23 mouse cellular contexts compared by ENCODE assay signal in the genomic region with DNA sequence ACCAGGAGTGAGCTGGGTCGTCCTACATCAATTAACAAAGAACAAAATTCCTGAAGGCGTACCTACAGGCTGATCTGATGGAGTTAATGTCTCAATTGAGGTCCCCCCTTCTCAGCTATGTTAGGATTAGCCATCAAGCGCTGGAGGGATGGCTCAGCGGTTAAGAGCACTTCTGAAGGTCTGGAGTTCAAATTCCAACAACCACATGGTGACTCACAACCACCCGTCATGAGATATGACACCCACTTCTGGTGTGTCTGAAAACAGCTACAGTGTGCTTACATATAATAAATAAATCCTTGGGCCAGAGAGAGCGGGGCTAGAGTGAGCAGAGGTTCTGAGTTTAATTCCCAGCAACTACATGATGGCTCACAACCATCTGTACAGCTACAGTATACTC.
"Had no signal": no experiment of that assay in that cellular context is flagged by ENCODE, and none has a peak within 500 bp of the region (broad histone marks: within the 10 kb centered on the region; RNA-seq: fewer than 3 reads in every experiment).

No protein-coding gene starts in this region.

- H3K4me1 ChIP-seq: heart, embryonic 12.5 days; limb, embryonic 15.5 days; liver, embryonic 12.5 days had no signal

- H3K27me3 ChIP-seq: heart, embryonic 12.5 days; hindbrain, embryonic 15.5 days had no signal

- H3K27ac ChIP-seq: gastrocnemius, adult 2 months; heart, adult 2 months; hindbrain, embryonic 13.5 days; hindbrain, embryonic 15.5 days; hindbrain, postnatal 0 days; kidney, embryonic 15.5 days; kidney, postnatal 0 days; limb, embryonic 13.5 days; limb, embryonic 15.5 days; liver, embryonic 12.5 days had no signal

- H3K4me3 ChIP-seq: gastrocnemius, adult 2 months; heart, adult 2 months; heart, embryonic 12.5 days; hindbrain, embryonic 13.5 days; hindbrain, embryonic 15.5 days; kidney, embryonic 15.5 days; limb, embryonic 13.5 days; limb, embryonic 15.5 days; liver, embryonic 12.5 days had no signal

- DNase-seq: gastrocnemius, adult 2 months; gastrocnemius, postnatal 10 days; gastrocnemius, postnatal 25 days; heart, adult 11 months; heart, adult 2 months; heart, postnatal 10 days; kidney, adult 11 months; kidney, adult 2 months; kidney, adult 9 months; kidney, postnatal 14 days; kidney, postnatal 36 days; layer of hippocampus, adult 9-11 months; layer of hippocampus, postnatal 36 days; left cerebral cortex, postnatal 4 days had no signal

- H3K36me3 ChIP-seq: heart, embryonic 12.5 days; hindbrain, embryonic 13.5 days; hindbrain, embryonic 15.5 days; kidney, embryonic 15.5 days; limb, embryonic 13.5 days; limb, embryonic 15.5 days; liver, embryonic 12.5 days had no signal

- H3K9me3 ChIP-seq: heart, embryonic 12.5 days; hindbrain, embryonic 13.5 days; hindbrain, embryonic 15.5 days; kidney, embryonic 15.5 days; limb, embryonic 13.5 days; limb, embryonic 15.5 days; liver, embryonic 12.5 days had no signal
